Mouse (Mus musculus) natural killer cell, adult 2 months (primary cell): ENCODE results near the gene Ddr1.
A peak's percentile ranks its signal among the peaks of the same experiment; 100 is the strongest.
"Not testable (repeated sequence)": the region's sequence is repeated elsewhere in the genome, so short reads cannot be mapped to it uniquely, and the experiment has no call there.

Experiments used
- DNase-seq, 2 experiments: peaks; one replicate each; pipeline ENCODE4 v3.0.0; 2022; ENCODE audit warnings: low spot score in 2 of 2

Ddr1 gene

DNA sequence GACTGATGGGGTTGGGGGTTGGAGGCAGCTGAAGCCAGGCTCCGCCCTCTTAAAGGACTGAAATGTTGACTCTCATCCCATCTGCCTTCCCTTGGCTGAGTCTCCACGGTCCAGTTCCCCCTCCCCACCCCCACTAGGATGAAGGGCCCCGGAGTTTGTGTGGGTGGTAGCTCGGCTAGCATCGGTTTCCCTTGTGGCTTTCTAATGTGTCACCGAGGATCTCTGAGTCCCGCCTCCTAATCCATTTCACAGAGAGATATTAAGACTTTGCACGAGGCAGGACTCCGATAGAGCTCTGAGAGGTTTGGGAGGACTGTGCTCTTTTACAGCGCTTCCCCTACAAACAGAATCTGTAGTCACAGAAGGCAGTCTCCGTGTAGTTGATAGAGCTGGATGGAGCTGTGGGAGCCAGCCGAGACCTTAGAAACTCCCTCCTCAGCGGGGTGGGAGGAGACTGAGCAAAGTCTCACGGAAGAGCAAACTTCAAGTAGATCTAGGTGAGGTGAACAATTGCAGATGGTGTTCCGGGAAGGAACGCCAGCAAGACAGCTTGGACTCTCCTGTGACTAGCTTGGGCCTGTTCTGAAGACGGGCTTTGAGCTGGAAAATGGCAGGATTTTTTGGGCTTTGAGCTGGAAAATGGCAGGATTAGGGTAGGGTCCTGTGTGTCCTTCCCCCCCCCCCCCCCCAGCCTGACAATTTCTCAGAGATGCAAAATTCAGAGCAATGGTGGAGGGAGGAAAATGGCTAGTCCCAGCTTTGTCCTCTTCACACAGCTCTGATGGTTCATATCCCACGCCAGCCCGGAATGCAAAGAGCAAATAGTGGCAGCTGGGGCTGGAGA, at the start of gene Ddr1:
Ddr1 (minus strand) TSS at position 1 of the 844 bp plus-strand sequence.
- DNase-seq: peak in 1 of 2 experiments; percentile 19

DNA sequence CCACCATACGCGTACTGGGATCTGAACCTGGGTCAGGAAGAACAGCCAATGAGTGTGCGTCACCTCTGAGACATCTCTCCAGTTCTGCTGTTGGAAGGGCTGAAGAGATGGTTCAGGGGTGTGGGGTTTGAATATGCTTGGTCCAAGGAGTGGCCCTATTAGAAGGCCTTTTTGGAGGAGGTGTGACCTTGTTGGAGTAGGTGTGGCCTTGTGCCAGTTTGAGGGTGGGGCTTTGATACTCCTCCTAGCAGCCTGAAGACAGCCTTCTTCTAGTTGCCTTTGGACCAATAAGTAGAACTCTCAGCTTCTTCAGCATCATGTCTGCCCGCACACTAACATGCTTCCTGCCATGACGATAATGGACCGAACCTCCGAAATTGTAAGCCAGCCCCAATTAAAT, 49.2 kb upstream of the Ddr1 start:
- DNase-seq: no peak

DNA sequence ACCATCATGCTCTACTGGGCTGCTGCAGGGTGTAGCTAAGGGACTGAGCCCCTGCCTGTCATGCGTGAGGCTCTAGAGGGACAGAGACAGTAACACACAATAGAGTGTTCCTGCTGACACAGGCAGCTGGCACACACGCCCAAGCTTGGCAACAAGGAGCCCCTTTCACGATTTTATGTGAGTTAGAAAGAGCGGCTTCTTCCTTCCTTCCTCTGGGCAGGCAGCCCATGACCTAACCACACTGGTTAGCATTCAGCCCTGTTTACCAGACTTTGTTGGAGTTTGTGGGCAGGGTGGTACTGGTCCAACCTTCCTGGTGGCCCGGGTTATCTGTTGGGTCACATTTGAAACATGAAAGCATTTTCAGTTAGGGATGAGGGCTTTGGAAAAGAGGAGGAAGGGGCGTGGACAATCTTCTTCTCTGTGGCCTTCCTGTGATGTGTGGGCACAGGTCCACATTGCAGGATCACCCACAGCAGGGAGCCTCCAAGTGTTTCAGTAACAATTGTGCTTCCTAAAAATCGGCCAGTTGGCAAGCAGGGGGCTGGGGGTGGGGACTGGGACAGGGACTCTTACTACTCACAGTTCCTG, 47.9 kb upstream of the Ddr1 start:
- DNase-seq: no peak

DNA sequence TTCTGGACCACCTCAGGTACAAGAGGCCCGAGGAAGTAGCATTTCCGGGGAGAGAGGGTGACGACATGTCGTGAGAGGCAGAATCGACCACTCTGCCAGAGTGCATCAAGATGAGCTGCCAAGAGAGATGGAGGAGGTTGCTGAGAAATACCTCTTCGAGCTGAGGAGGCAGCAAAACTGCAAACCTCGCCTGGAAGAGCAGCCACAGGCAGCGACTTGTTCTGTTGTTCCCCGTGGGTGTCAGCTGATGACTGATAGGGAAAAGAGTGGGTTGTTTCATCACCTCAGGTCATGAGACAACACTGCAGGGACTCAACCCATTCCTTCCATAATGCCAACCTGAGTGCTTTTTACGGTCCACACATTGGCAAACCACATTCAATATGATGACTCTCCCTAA, 45.3 kb upstream of the Ddr1 start:
- DNase-seq: no peak

DNA sequence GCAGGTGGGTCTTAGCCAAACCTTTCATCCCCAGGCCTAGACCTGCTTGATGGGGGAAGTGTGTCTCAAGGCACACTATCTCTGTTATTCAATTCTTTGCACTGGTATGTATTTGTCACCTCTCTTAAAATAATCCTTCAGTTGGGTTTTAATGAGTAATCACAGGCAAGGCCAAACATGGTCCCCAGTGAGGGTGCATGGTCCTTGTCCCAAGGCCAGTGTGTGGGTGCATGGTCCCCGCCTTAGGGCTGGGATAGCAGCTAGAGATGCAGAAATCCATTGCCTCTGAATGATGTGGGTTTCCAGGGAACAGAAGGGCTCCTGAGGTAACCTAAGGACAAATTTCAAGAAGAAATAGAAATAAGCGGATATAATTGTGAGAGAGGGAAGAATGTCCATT, 39.9 kb upstream of the Ddr1 start:
- DNase-seq: no peak

DNA sequence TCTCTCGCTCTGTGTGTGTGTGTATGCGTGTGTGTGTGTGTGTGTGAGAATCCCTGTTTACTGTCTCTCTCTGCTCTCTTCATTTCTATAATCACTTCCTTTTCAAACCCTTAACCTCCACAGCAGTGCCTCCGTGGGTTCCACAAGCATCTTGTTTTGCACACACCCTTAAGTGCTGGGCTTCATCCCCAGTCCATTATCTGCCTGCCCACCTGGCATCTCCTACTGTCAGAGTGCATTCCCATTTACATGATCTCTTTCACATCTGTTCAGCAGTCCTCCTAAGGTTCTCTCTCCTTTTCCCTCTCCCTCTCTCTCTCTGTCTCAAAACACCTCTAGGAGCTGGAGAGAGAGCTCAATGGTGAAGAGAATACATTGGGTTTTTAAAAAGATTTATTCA, 38.5 kb upstream of the Ddr1 start:
- no peak for DNase-seq

DNA sequence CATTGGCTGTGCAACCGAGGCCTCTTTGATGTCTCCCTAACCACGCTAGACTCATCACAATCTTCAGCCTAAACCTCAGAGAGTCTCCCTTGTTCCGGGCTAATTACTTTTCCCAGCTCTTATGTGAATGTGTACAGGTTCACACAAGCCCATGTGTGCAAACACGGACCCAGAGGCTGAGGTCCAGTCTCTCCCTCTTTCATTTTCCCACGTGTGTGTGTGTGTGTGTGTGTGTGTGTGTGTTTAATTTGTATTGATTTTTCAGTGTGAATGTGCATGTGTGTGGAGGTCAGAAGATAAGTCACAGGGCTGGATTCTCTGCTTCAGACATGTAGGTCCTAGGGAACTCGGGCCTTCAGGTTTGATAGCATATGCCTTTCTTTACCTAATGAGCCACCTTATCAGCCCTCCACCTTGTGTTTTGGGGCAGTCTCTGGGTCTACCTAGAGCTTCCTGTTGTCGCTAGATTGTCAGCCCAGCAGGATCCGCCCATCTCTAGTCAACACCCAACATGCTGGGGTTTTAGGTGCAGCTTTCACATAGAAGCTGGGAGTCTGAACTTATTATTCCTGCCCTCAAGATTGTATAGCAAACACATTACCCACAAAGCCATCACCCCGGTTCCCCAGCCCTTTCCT, 37.3 kb upstream of the Ddr1 start:
- no peak for DNase-seq

DNA sequence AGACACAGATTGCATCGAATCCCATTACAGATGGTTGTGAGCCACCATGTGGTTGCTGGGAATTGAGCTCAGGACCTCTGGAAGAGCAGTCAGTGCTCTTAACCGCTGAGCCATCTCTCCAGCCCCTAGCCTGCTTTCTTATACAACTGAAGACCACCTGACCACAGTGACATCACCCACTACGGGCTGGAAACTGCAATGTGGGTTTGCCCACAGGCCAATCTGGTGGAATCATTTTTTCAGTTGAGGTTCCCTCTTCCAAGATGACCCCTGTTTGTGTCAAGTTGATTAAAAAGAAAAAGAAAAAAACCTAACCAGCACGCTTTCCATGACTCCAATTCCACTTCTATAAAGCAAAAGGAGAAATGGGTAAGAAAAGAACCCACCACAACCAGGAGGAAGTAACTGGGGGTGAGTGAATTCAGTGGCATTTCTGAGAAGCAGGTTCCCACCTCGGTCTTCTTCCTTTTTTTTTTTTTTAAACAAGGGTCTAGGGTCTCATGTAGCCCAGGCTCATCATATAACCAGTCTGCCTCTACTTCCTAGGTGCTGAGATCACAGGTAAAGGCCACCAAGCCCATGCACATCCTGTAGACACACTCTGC, 36.0 kb upstream of the Ddr1 start:
- DNase-seq: no peak

DNA sequence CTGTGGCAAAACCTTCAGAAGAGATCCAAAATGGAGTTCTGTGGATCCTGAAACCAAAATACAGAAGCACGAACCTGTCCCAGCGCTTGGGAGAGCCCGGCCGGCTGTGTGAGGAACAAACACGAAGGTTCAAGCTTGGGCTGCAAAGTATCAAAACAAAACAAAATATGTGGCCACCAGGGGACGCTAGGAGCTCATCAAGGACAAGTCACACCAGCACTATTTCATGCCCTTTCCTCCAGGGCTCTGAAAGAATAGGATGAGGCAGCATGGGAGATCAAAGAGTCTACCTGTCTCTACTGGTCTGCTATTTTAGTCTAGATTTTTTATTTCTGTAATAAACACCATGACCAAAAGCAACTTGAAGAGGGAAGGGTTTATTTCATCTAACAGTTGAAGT, 35.3 kb upstream of the Ddr1 start:
- peak; percentile 85 for DNase-seq

DNA sequence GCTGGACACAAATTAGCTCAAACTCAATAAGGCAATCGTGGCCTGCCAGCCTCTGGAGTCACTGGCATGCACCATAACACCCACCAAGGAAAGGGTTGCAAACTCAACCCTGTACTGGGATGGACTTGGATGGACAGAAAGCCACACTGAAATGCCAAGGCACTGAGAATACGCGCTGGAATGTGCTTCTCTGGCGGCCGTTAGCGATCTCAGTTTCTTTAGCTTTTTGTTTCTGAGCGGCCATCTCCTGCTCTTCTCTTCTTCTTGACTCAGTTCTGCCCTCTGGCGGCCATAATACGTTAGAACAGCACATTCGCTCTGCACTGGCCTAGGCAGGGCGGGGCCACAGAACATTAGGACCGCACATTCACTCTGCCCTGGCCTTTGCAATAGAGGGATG, 33.3 kb upstream of the Ddr1 start:
- DNase-seq: peak; percentile 71 to 73

DNA sequence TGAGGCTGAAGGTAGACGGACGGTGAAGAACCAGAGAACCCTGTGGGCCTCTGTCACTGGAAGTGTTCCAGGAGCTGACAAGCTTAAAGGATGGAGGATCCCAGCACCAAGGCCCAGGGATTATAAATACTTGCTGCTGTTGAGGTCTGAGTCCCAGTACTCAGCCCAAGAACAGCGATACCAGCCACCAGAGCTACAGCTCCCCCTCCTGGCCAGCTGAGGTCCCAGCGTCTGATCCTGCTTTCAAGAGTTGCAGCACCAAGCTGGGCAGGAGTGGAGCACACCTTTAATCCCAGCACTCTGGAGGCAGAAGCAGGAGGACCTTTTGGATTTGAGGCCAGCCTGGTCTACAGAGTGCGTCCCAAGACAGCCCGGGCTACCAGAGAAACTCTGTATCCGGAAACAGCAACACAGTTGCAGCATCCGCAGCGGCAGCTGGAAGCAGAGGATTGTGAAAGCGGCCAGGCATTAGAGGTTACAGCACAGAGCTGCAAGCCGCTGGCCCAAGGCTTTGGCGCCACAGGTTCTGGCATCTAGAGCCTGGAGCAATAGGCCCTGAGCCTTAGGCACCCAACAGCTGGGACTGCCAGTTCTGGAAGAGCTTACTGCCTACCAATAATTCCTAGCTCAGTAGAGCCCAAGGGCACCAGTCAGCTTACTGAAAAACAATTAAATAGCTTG, 32.0 kb upstream of the Ddr1 start:
- DNase-seq: peak; percentile 58 to 62

DNA sequence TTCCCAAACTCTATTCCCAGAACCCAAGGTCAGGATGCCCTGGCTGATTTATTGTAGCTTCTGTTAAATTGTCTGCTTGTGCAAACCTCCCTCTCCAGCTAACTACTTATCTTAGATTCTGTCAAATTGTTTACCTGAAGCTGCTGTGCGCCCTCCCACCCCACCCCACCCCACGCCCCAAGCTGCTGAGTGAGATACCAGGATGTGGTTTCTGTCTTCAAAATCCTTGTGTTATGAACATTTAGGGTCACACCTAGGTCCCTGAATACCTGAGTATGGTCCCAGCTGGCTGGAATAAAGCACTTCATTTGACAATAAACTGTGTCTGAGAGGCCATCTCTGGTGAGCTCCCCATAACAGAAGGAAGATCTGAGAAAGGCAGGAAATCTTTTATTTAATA, 30.1 kb upstream of the Ddr1 start:
- DNase-seq: no peak

DNA sequence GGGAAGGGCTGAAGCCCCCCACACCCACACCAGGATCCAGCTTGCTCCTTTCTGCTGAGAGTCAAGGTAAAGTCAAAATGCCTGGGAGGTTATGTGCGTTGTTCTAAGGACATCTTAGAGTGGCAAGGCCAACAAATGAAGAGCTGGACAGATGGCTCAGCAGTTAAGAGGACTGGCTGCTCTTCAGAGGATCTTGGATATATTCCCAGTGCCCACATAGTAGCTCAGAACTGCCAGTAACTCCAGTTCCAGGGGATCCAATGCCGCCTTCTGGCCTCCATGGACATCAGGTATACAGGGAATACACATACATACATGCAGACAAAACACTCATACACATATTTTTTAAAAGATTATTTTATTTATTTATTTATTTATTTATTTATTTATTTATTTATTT, 29.0 kb upstream of the Ddr1 start:
- no peak for DNase-seq

DNA sequence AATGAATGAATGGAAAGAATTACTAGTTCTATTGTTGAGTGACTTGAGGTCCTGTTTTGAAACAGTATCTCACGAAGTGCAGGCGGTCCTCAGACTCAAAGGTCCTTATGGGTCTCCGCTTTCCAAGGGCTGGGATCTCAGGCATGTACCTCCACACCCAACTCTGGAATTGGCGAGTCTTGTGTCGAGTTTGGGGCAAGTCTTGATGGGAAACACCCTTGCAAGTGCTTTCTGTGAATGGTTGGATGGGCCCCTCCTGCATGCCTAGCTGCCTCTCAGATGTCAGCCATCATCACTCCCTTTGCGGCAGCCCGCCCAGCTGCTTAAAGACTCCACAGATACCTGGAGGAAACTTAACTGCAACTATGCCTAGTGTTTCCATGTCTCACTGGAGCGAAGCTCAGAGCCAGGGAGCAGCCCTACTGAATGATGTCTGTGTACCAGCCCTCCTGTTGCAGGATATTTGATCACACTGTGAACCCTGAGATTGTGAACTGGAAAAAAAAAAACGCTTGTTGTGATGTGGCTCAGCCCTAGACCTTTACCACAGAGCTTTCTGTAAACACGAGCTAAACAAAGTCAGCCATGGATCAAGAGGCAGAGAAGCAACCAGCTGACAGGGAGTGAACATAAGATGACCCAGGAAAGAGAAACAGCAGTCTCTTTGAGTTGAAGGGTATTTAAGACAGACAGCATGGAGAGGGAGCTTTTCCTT, 27.2 kb upstream of the Ddr1 start:
- no peak for DNase-seq

DNA sequence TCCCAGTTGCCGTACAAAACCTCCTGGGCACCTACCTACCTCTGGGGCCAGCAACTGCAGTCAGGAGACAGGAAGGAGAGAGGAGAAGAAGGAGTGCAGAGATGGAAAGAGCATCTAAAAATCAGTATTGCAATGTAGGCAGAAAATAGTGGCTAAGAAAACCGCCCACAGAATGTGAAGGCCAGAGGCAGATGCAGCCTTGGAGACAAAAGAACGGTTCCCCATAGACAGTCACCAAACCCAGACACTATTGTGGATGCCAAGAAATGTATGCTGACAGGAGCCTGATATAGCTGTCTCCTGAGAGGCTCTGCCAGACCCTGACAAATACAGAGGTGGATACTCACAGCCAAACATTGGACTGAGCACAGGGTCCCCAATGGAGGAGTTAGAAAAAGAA, 25.7 kb upstream of the Ddr1 start:
- not testable (repeated sequence) for DNase-seq

DNA sequence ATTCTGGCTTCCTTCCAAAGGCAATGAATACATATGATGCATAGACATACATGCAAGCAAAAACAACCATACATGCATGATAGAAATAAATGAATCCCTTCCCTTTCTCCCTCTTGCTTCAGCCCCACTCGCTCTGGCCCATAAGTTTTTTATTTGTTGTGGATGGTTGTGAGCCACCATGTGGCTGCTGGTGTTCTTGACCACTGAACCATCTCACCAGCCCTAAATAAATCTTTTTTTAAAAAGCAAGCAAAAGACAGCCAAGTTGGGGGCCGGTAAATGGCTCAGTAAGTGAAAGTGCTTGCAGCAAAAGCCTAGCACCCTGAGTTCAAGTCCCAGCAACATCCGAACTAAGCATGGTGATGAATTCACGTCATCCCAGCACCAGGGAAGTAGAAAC, 24.4 kb upstream of the Ddr1 start:
- DNase-seq: no peak

DNA sequence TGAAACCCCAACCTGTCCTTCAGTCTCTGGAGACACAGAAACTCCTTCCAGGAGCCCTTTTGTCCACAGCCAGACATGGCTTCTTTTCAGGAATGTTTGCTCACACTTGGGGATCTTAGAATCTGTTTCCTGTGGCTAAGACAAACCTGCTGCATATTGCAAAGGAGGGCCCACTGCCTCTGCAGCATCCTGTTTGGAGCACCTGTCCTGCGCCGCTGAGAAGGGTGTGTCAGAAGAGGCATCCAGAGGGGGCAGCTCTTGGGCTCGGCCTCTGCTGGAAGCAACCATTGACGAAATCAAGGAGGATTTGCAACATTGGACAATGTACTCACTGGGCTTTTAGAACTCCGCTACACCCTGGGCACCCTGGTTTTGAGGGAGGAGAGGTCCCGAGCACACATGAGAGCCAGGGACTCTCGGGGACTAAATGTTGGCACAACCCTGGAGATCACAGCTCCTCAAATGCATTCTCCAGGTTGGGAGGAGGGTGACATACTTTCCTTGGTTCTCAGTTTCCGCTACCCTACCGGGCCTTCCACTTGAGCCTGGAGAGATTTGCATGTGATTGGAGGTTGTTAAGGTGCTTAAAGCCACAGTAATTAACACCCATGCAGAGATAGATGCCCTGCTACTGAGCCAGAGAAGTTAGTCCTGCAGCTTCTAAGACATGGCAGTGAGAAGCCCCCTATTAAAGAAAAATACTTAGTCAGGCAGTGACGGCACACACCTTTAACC, 23.2 kb upstream of the Ddr1 start:
- DNase-seq: no peak

DNA sequence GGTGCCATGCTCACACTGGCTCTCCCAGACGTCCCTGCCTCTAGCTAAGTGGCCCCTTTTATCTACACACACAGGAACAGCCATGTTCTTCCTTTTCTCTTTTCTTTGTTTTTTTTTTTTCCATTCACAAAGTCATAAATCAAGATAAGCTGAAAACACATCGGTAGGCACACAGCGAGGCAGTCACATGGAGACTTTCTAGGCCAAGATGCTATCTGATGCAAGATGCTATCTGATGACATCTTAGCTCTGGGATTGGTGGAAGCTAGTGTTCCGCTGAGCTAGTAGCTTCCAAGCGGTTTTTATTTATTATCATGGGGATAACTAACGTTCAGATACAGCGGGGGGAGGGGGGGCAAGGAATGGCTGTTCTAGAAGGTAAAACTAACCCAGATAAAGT, 22.6 kb upstream of the Ddr1 start:
- DNase-seq: no peak

DNA sequence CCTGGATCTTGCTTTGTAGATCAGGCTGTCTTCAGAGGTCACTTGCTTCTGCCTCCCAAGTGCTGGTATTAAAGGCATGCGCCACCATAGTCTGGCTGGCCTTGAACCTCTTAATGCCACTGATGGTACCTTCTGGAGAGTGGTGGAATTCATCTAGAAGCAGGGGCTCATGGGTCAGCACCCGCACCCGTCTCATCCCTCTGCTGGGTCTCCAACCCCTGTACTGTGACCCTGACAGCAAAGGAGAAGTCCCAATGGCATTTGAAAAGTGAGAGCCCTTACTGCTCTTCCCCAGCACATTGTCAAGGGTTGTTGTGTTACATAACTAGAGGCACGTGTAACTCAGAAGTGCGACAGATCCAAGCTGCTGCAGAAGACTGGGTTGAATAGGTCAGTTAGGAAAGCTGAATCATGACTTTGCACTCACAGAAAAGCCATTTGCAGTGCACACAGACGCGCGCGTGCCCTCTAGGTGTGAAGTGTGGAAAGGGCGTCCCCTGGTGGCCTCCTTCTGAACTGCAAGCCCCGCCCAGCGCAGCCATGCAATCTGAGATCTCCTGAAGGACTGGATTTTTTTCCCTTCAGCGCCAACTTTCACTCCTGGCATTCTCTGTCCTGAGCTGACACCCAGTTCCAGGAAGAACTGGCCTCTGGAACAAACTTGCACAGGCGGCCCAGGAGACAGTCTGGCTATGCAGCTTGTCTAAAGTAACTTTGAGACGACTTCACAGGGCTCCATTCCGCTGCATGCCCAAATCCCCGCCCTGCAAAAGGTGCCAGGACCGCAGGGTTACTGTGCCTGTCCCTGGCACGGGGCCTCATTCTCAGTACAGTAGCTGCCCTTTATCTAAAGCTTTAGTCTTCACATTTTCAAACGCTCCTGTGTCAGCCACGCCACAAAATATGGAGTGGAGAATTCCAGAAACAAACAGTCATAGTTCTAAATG, 21.1 kb upstream of the Ddr1 start:
- peak; percentile 65 to 76 for DNase-seq

DNA sequence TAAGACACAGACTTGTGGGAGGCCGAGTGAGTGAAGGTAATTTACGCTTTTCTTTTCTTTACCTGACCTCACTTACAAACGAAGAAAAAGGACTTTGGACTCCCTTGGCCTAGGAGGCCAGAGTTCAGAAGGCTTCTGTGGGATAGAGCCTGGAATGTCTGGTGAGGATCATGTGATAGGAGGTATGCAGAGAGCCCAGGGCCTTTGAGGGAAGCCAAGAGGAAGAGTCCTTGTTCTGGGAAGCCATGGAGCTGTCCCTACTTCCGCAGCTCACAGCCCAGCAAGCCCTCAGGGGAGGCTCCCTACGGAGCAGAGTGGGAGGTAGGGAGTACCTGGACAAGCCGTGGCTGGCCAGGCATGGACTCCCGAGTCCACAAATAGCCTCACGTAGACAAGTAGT, 17.3 kb upstream of the Ddr1 start:
- DNase-seq: no peak
